10 mouse cellular contexts compared by ENCODE assay signal in genomic region chr7:91261672-91262030, GRCm38 (mm10).
DNase-seq lines count a peak whose midpoint lies in the region; ATAC-seq and TF ChIP-seq lines count a peak whose summit lies in the region.
"Had no signal": no experiment of that assay in that cellular context is flagged by ENCODE, and none has a peak within 500 bp of the region (broad histone marks: within the 10 kb centered on the region; RNA-seq: fewer than 3 reads in every experiment).

No protein-coding gene starts in this region.

- DNase-seq in kidney, postnatal 25 days: no peak
- DNase-seq in embryonic facial prominence, embryonic 14.5 days (ENCODE audit: low spot score): no peak
- DNase-seq in hindbrain, postnatal 0 days (ENCODE audit: low spot score): no peak
- DNase-seq in midbrain, postnatal 0 days (ENCODE audit: low spot score): no peak
- DNase-seq in adrenal gland, postnatal 14 days: no peak
- no peak for DNase-seq in gastrocnemius, adult 18-20 months (ENCODE audit: low spot score)
- no peak for DNase-seq in retina, postnatal 1 day
- DNase-seq: gastrocnemius, postnatal 14 days had no signal

- H3K36me3 ChIP-seq in kidney, embryonic 15.5 days: no peaks in the 10 kb centered on the region
- H3K36me3 ChIP-seq in embryonic facial prominence, embryonic 14.5 days (ENCODE audit: control insufficient read depth, insufficient read depth, low read length): no peaks in the 10 kb centered on the region
- no peaks in the 10 kb centered on the region for H3K36me3 ChIP-seq in hindbrain, postnatal 0 days (ENCODE audit: insufficient read depth, low read length)
- no peaks in the 10 kb centered on the region for H3K36me3 ChIP-seq in midbrain, postnatal 0 days (ENCODE audit: insufficient read depth, low read length)
- H3K36me3 ChIP-seq: liver, embryonic 15.5 days had no signal

- H3K4me2 ChIP-seq in kidney, embryonic 15.5 days: peak overlapping the region; percentile 81
- H3K4me2 ChIP-seq in embryonic facial prominence, embryonic 14.5 days (ENCODE audit: low read depth, low read length): peak overlapping the region; percentile 67
- peak overlapping the region; percentile 74 for H3K4me2 ChIP-seq in hindbrain, postnatal 0 days (ENCODE audit: low read depth, low read length)
- peak overlapping the region; percentile 76 for H3K4me2 ChIP-seq in midbrain, postnatal 0 days (ENCODE audit: low read depth, low read length, poor library complexity, severe bottlenecking)

- no peak overlapping the region for H3K9ac ChIP-seq in kidney, embryonic 15.5 days
- H3K9ac ChIP-seq in embryonic facial prominence, embryonic 14.5 days (ENCODE audit: low read depth, low read length): no peak overlapping the region
- H3K9ac ChIP-seq in hindbrain, postnatal 0 days (replicated peaks; ENCODE audit: low read length): peak overlapping the region; percentile 57; the same call in 1 of the 2 replicates
- H3K9ac ChIP-seq in midbrain, postnatal 0 days (replicated peaks; ENCODE audit: low read length, poor library complexity, severe bottlenecking): no peak overlapping the region; the same call in 1 of the 2 replicates
- H3K9ac ChIP-seq: liver, embryonic 15.5 days had no signal

- ATAC-seq in kidney, embryonic 15.5 days (replicated peaks; ENCODE audit: low FRiP score): no peak; the same call in 1 of the 2 replicates
- no peak for ATAC-seq in embryonic facial prominence, embryonic 14.5 days (ENCODE audit: low read depth)
- ATAC-seq in hindbrain, postnatal 0 days: no peak; the same call in 1 of the 2 replicates
- ATAC-seq in midbrain, postnatal 0 days (ENCODE audit: low FRiP score): no peak; the same call in 1 of the 2 replicates

- H3K4me3 ChIP-seq in kidney, embryonic 15.5 days (replicated peaks): peak overlapping the region; percentile 45
- peak overlapping the region; percentile 36; the same call in 1 of the 2 replicates for H3K4me3 ChIP-seq in embryonic facial prominence, embryonic 14.5 days (ENCODE audit: low read depth, low read length)
- H3K4me3 ChIP-seq in hindbrain, postnatal 0 days (ENCODE audit: low read length): peak overlapping the region; percentile 68
- H3K4me3 ChIP-seq in midbrain, postnatal 0 days (ENCODE audit: low read depth, low read length): peak overlapping the region; percentile 60
- H3K4me3 ChIP-seq: liver, embryonic 15.5 days had no signal

- H3K27me3 ChIP-seq in kidney, embryonic 15.5 days: peaks cover 16% of the 10 kb centered on the region
- peaks cover 8% of the 10 kb centered on the region; the same call in 1 of the 2 replicates for H3K27me3 ChIP-seq in embryonic facial prominence, embryonic 14.5 days (replicated peaks; ENCODE audit: control insufficient read depth, insufficient read depth, low read length)
- no peaks in the 10 kb centered on the region for H3K27me3 ChIP-seq in hindbrain, postnatal 0 days (ENCODE audit: insufficient read depth, low read length)
- H3K27me3 ChIP-seq in midbrain, postnatal 0 days (ENCODE audit: insufficient read depth, low read length): no peaks in the 10 kb centered on the region
- H3K27me3 ChIP-seq: liver, embryonic 15.5 days had no signal

- under 1% methylated on average over 5 of the region's 5 CpGs for WGBS in kidney, embryonic 15.5 days
- WGBS in embryonic facial prominence, embryonic 14.5 days: 1% methylated on average over 5 of the region's 5 CpGs
- under 1% methylated on average over 5 of the region's 5 CpGs for WGBS in hindbrain, postnatal 0 days
- WGBS in midbrain, postnatal 0 days: 3% methylated on average over 5 of the region's 5 CpGs

- H3K27ac ChIP-seq in kidney, embryonic 15.5 days: no peak overlapping the region
- H3K27ac ChIP-seq in embryonic facial prominence, embryonic 14.5 days (replicated peaks; ENCODE audit: low read depth, low read length): no peak overlapping the region
- H3K27ac ChIP-seq in hindbrain, postnatal 0 days: peak overlapping the region; percentile 64; the same call in 1 of the 2 replicates
- H3K27ac ChIP-seq in midbrain, postnatal 0 days (ENCODE audit: low read depth, low read length): no peak overlapping the region
- H3K27ac ChIP-seq: liver, embryonic 15.5 days had no signal

- peaks cover 15% of the 10 kb centered on the region for H3K4me1 ChIP-seq in kidney, embryonic 15.5 days
- H3K4me1 ChIP-seq in embryonic facial prominence, embryonic 14.5 days (ENCODE audit: control insufficient read depth, insufficient read depth, low read length): peaks cover 11% of the 10 kb centered on the region
- H3K4me1 ChIP-seq in hindbrain, postnatal 0 days (ENCODE audit: insufficient read depth, low read length): no peaks in the 10 kb centered on the region; the same call in 1 of the 2 replicates
- H3K4me1 ChIP-seq in midbrain, postnatal 0 days (ENCODE audit: insufficient read depth, low read length): peaks cover 4% of the 10 kb centered on the region; the same call in 1 of the 2 replicates

- H3K9me3 ChIP-seq in kidney, embryonic 15.5 days (replicated peaks): no peaks in the 10 kb centered on the region
- no peaks in the 10 kb centered on the region for H3K9me3 ChIP-seq in embryonic facial prominence, embryonic 14.5 days (ENCODE audit: control insufficient read depth, low read length)
- no peaks in the 10 kb centered on the region for H3K9me3 ChIP-seq in hindbrain, postnatal 0 days (ENCODE audit: low read length)
- H3K9me3 ChIP-seq in midbrain, postnatal 0 days (ENCODE audit: low read length): no peaks in the 10 kb centered on the region
- H3K9me3 ChIP-seq: liver, embryonic 15.5 days had no signal

- TF ChIP-seq CTCF in hindbrain, postnatal 0 days (IDR thresholded peaks at IDR 0.05; ENCODE audit: low read depth): no peak
- no peak for TF ChIP-seq CTCF in midbrain, postnatal 0 days (IDR thresholded peaks at IDR 0.05)
